Mouse (Mus musculus) gastrocnemius, postnatal 25 days (tissue): Measurements from ENCODE around the gene Phf2. TPM values are rescaled to one million over a fixed set of nuclear protein-coding genes. Genes with fewer than 3 reads are reported as not detected.

Experiments
- total RNA-seq, 2 experiments: library from RNA; stranded (reverse); gene quantifications; 1 replicate in 1 of 2; 2 replicates in 1 of 2; pipeline ENCODE4 v1.2.3; 2021

The Phf2 gene
- total RNA-seq, 2 experiments from 2014 or later, result 22.7 to 26.8 TPM

Other genes with a start within 250 kb of the Phf2 start
- 1 to 10 TPM; 4.1 to 4.4 TPM for gene Ptpdc1, start 245.5 kb downstream of the Phf2 start, total RNA-seq
- gene Barx1, start 208.1 kb downstream of the Phf2 start, total RNA-seq, result not detected
- 100 to 1,000 TPM in 1 of 2 experiments, 10 to 100 TPM in 1; 99.0 to 102 TPM for gene Fam120a, start 96.9 kb upstream of the Phf2 start, total RNA-seq